Comparison of ENCODE assay signal across 8 mouse cellular contexts in genomic region chr2:25608671-25609070, GRCm38 (mm10). TPM values are rescaled to one million over a fixed set of nuclear protein-coding genes. Genes with fewer than 3 reads are reported as not detected.
DNase-seq lines count a peak whose midpoint lies in the region; ATAC-seq and TF ChIP-seq lines count a peak whose summit lies in the region.

No protein-coding gene starts in this region.

- no peak for DNase-seq in gastrocnemius, adult 2 months
- no peak for DNase-seq in gastrocnemius, postnatal 36 days
- no peak for DNase-seq in embryo, embryonic 9.5 days (ENCODE audit: extremely low spot score)
- DNase-seq in gastrocnemius, postnatal 25 days = no peak
- DNase-seq in spleen, postnatal 4 days (ENCODE audit: low spot score in 2 of 2) = no peak

- TF ChIP-seq CTCF in gastrocnemius, adult 2 months (IDR thresholded peaks at IDR 0.05) = no peak
- TF ChIP-seq CTCF in E14TG2a.4 (conservative IDR thresholded peaks at IDR 0.05; ENCODE audit: low read length) = no peak

- H3K27me3 ChIP-seq in E14TG2a.4 (ENCODE audit: insufficient read depth, low read length) = peaks cover 50% of the 10 kb centered on the region
- peaks cover 36% of the 10 kb centered on the region for H3K27me3 ChIP-seq in megakaryocyte, embryonic 14.5 days (replicated peaks)

- peak overlapping the region; percentile 93 for H3K4me3 ChIP-seq in gastrocnemius, adult 2 months
- peak overlapping the region; percentile 96; the same call in 1 of the 2 replicates for H3K4me3 ChIP-seq in E14TG2a.4 (replicated peaks; ENCODE audit: low read length)
- peak overlapping the region; percentile 98 for H3K4me3 ChIP-seq in megakaryocyte, embryonic 14.5 days (replicated peaks)

- intact Hi-C loops in gastrocnemius, adult 2 months (cut with DNase I) = no loop called here
- intact Hi-C loops in gastrocnemius, postnatal 36 days (cut with DNase I) = no loop called here

- peaks cover 5% of the 10 kb centered on the region; the same call in 1 of the 2 replicates for H3K36me3 ChIP-seq in E14TG2a.4 (ENCODE audit: insufficient read depth, low read length)
- peaks cover 6% of the 10 kb centered on the region for H3K36me3 ChIP-seq in megakaryocyte, embryonic 14.5 days (replicated peaks; ENCODE audit: low read length)

- peak; percentile 26; the same call in 1 of the 2 replicates for ATAC-seq in granulocyte monocyte progenitor cell, adult 5-6 weeks (replicated peaks; ENCODE audit: poor library complexity, severe bottlenecking)

- no peaks in the 10 kb centered on the region for H3K9me3 ChIP-seq in E14TG2a.4 (ENCODE audit: low read length)
- no peaks in the 10 kb centered on the region for H3K9me3 ChIP-seq in megakaryocyte, embryonic 14.5 days

- peak overlapping the region; percentile 95 for H3K27ac ChIP-seq in gastrocnemius, adult 2 months

- H3K4me1 ChIP-seq in E14TG2a.4 (replicated peaks; ENCODE audit: low read depth, low read length) = peaks cover 15% of the 10 kb centered on the region
- peaks cover 34% of the 10 kb centered on the region for H3K4me1 ChIP-seq in megakaryocyte, embryonic 14.5 days

RNA-seq across cellular contexts. Expression of gene Rabl6, which starts 0.3 kb away (rescaled TPM):
- 10 to 100 TPM; 85.6 to 95.2 TPM for total RNA-seq in gastrocnemius, adult 2 months (2021)
- 10 to 100 TPM; 74.4 to 75.9 TPM for total RNA-seq in gastrocnemius, postnatal 36 days (2021)
- 63.1 and 75.4 TPM in 2 replicates for total RNA-seq in granulocyte monocyte progenitor cell, adult 5-6 weeks (2014; fragmentation: Nextera tagmentation)
- total RNA-seq in granulocyte monocyte progenitor cell, adult 5-6 weeks (2017) = 61.3 and 71.0 TPM in 2 replicates
- 36.6 and 58.2 TPM in 2 replicates for polyA plus RNA-seq in megakaryocyte, embryonic 14.5 days (2012; ENCODE audit: insufficient read depth, low replicate concordance)
- total RNA-seq in gastrocnemius, postnatal 25 days (2021) = 10 to 100 TPM; 63.5 to 67.8 TPM

RNA-seq across cellular contexts. Expression of gene Ccdc183, which starts 8.8 kb away (rescaled TPM):
- total RNA-seq in gastrocnemius, adult 2 months (2021) = not detected
- not detected for total RNA-seq in gastrocnemius, postnatal 36 days (2021)
- not detected in 2 replicates for total RNA-seq in granulocyte monocyte progenitor cell, adult 5-6 weeks (2014; fragmentation: Nextera tagmentation)
- total RNA-seq in granulocyte monocyte progenitor cell, adult 5-6 weeks (2017) = not detected in 2 replicates
- polyA plus RNA-seq in megakaryocyte, embryonic 14.5 days (2012; ENCODE audit: insufficient read depth, low replicate concordance) = 0.15 TPM in 1 of 2 replicates, not detected in the other
- total RNA-seq in gastrocnemius, postnatal 25 days (2021) = not detected

RNA-seq across cellular contexts. Expression of gene Tmem141, which starts 13.1 kb away (rescaled TPM):
- 10 to 100 TPM; 14.9 to 15.1 TPM for total RNA-seq in gastrocnemius, adult 2 months (2021)
- total RNA-seq in gastrocnemius, postnatal 36 days (2021) = 10 to 100 TPM; 11.1 to 18.7 TPM
- total RNA-seq in granulocyte monocyte progenitor cell, adult 5-6 weeks (2014; fragmentation: Nextera tagmentation) = 11.4 and 27.3 TPM in 2 replicates
- total RNA-seq in granulocyte monocyte progenitor cell, adult 5-6 weeks (2017) = 25.0 and 31.5 TPM in 2 replicates
- polyA plus RNA-seq in megakaryocyte, embryonic 14.5 days (2012; ENCODE audit: insufficient read depth, low replicate concordance) = 0.94 TPM in 1 of 2 replicates, not detected in the other
- 10 to 100 TPM; 15.2 to 16.4 TPM for total RNA-seq in gastrocnemius, postnatal 25 days (2021)

RNA-seq across cellular contexts. Expression of gene Fcna, which starts 19.2 kb away (rescaled TPM):
- 1 to 10 TPM; 1.8 to 5.3 TPM for total RNA-seq in gastrocnemius, adult 2 months (2021)
- total RNA-seq in gastrocnemius, postnatal 36 days (2021) = 1 to 10 TPM; 2.3 to 3.3 TPM
- not detected in 2 replicates for total RNA-seq in granulocyte monocyte progenitor cell, adult 5-6 weeks (2014; fragmentation: Nextera tagmentation)
- total RNA-seq in granulocyte monocyte progenitor cell, adult 5-6 weeks (2017) = 2.0 TPM in 1 of 2 replicates, not detected in the other
- polyA plus RNA-seq in megakaryocyte, embryonic 14.5 days (2012; ENCODE audit: insufficient read depth, low replicate concordance) = 0.49 TPM in 1 of 2 replicates, not detected in the other
- total RNA-seq in gastrocnemius, postnatal 25 days (2021) = 1 to 10 TPM; 3.9 to 8.5 TPM

RNA-seq across cellular contexts. Expression of gene Ajm1, which starts 27.1 kb away (rescaled TPM):
- not detected for total RNA-seq in gastrocnemius, adult 2 months (2021)
- total RNA-seq in gastrocnemius, postnatal 36 days (2021) = not detected
- not detected in 2 replicates for total RNA-seq in granulocyte monocyte progenitor cell, adult 5-6 weeks (2014; fragmentation: Nextera tagmentation)
- total RNA-seq in granulocyte monocyte progenitor cell, adult 5-6 weeks (2017) = 0.39 TPM in 1 of 2 replicates, not detected in the other
- polyA plus RNA-seq in megakaryocyte, embryonic 14.5 days (2012; ENCODE audit: insufficient read depth, low replicate concordance) = 0.44 and 0.85 TPM in 2 replicates
- total RNA-seq in gastrocnemius, postnatal 25 days (2021) = not detected
